Mouse (Mus musculus): ENCODE measurements at regions not wholly inside any gene's neighbourhood (a gene's known extent, or its start where the extent isn't known, plus 50 kb on each side); places are given as distances from the start of the nearest gene placed in this dataset.

DNA sequence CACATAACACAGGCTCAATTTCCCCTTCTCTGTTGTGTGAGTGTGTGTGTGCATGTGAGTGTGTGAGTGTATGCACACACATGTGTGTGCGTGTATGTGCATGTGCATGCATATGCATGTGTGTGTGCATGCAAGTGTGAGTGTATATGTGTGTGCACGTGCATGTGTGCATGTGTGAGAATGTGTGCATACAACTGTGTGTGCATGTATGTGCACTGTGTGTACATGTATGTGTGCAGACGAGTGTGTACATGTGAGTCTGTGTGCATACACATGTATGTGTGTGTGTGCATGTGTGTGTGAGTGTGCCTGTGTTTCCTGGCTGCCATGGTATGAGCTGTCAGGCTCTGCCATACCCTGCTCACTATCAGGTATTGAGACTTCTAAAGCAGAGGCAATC, 91.3 kb upstream of the A230072I06Rik start:
- no peaks in the 10 kb centered on the region for H3K79me2 ChIP-seq (ENCODE audit: control insufficient read depth, insufficient read depth, low read length)
- TF ChIP-seq CTCF (IDR thresholded peaks at IDR 0.05; ENCODE audit: low read depth, low read length) = no peak
- no peak for TF ChIP-seq POLR2A (IDR thresholded peaks at IDR 0.05; ENCODE audit: extremely low read depth, insufficient read depth, low read length)
- no peak overlapping the region for H3K9ac ChIP-seq (ENCODE audit: low read depth, low read length)
- no peaks in the 10 kb centered on the region for H3K4me1 ChIP-seq (ENCODE audit: control insufficient read depth, insufficient read depth, low read length)
- H3K4me3 ChIP-seq (ENCODE audit: insufficient read depth, low read depth, low read length) = no peak overlapping the region
- peaks cover 11% of the 10 kb centered on the region for H3K27me3 ChIP-seq (ENCODE audit: control insufficient read depth, insufficient read depth, low read length)
- H3K36me3 ChIP-seq (ENCODE audit: control insufficient read depth, insufficient read depth, low read length) = no peaks in the 10 kb centered on the region
- DNase-seq (ENCODE audit: extremely low read depth, low read depth, low spot score) = no peak
- WGBS = 81% methylated on average over 3 of the region's 3 CpGs
- H3K27ac ChIP-seq (replicated peaks; ENCODE audit: insufficient read depth, low read depth, low read length) = no peak overlapping the region

- no peaks in the 10 kb centered on the region for H3K79me2 ChIP-seq (ENCODE audit: control insufficient read depth, insufficient read depth, low read length)
- peaks cover 11% of the 10 kb centered on the region for H3K27me3 ChIP-seq (ENCODE audit: control insufficient read depth, insufficient read depth, low read length)
- H3K27ac ChIP-seq (replicated peaks; ENCODE audit: insufficient read depth, low read depth, low read length) = no peak overlapping the region
- no peak overlapping the region for H3K4me3 ChIP-seq (ENCODE audit: insufficient read depth, low read depth, low read length)
- H3K36me3 ChIP-seq (ENCODE audit: control insufficient read depth, insufficient read depth, low read length) = no peaks in the 10 kb centered on the region
- TF ChIP-seq POLR2A (IDR thresholded peaks at IDR 0.05; ENCODE audit: extremely low read depth, insufficient read depth, low read length) = no peak
- no peak for TF ChIP-seq CTCF (IDR thresholded peaks at IDR 0.05; ENCODE audit: low read depth, low read length)
- no peak for DNase-seq (ENCODE audit: extremely low read depth, low read depth, low spot score)
- H3K4me1 ChIP-seq (ENCODE audit: control insufficient read depth, insufficient read depth, low read length) = no peaks in the 10 kb centered on the region
- H3K9ac ChIP-seq (ENCODE audit: low read depth, low read length) = no peak overlapping the region
- WGBS = 84% methylated on average over 5 of the region's 5 CpGs
These were observed 90.2 kb upstream of the A230072I06Rik start for GRCm38 (mm10) chr8:12188451-12188850.

GRCm38 (mm10) chr8:12188960-12189359, 89.7 kb upstream of the A230072I06Rik start:
- no peaks in the 10 kb centered on the region for H3K36me3 ChIP-seq (ENCODE audit: control insufficient read depth, insufficient read depth, low read length)
- no peak overlapping the region for H3K9ac ChIP-seq (ENCODE audit: low read depth, low read length)
- TF ChIP-seq CTCF (IDR thresholded peaks at IDR 0.05; ENCODE audit: low read depth, low read length) = no peak
- no peak for TF ChIP-seq POLR2A (IDR thresholded peaks at IDR 0.05; ENCODE audit: extremely low read depth, insufficient read depth, low read length)
- H3K79me2 ChIP-seq (ENCODE audit: control insufficient read depth, insufficient read depth, low read length) = no peaks in the 10 kb centered on the region
- peaks cover 11% of the 10 kb centered on the region for H3K27me3 ChIP-seq (ENCODE audit: control insufficient read depth, insufficient read depth, low read length)
- no peak overlapping the region for H3K27ac ChIP-seq (replicated peaks; ENCODE audit: insufficient read depth, low read depth, low read length)
- WGBS = 74% methylated on average over 4 of the region's 4 CpGs
- no peaks in the 10 kb centered on the region for H3K4me1 ChIP-seq (ENCODE audit: control insufficient read depth, insufficient read depth, low read length)
- H3K4me3 ChIP-seq (ENCODE audit: insufficient read depth, low read depth, low read length) = no peak overlapping the region
- DNase-seq (ENCODE audit: extremely low read depth, low read depth, low spot score) = no peak

DNA sequence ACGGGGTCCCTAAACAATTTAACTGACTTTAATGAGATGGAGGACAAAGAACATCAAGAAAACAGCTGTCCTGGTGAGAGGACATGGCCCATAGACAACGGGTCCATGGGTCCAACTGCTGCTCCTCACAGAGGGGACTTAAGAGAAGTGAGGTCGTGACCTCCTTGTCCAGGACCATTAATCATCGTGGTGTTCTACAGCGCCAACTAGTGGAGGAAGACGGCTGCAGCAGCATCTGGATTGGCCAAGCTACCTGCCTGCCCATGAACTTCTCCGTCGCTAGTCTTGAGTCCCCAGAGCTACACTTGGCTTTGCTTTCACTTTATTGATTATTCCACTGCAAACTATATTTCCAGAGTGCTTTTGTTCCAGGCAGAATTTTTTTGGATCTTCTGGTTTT, 86.6 kb upstream of the A230072I06Rik start:
- no peaks in the 10 kb centered on the region for H3K36me3 ChIP-seq (ENCODE audit: control insufficient read depth, insufficient read depth, low read length)
- no peak overlapping the region for H3K9ac ChIP-seq (ENCODE audit: low read depth, low read length)
- no peaks in the 10 kb centered on the region for H3K4me1 ChIP-seq (ENCODE audit: control insufficient read depth, insufficient read depth, low read length)
- H3K4me3 ChIP-seq (ENCODE audit: insufficient read depth, low read depth, low read length) = no peak overlapping the region
- TF ChIP-seq POLR2A (IDR thresholded peaks at IDR 0.05; ENCODE audit: extremely low read depth, insufficient read depth, low read length) (no peak), CTCF (IDR thresholded peaks at IDR 0.05; ENCODE audit: low read depth, low read length) (peak; percentile 73)
- peak; percentile 10 for DNase-seq (ENCODE audit: extremely low read depth, low read depth, low spot score)
- no peaks in the 10 kb centered on the region for H3K79me2 ChIP-seq (ENCODE audit: control insufficient read depth, insufficient read depth, low read length)
- WGBS = 30% methylated on average over 8 of the region's 8 CpGs
- peaks cover 9% of the 10 kb centered on the region for H3K27me3 ChIP-seq (ENCODE audit: control insufficient read depth, insufficient read depth, low read length)
- no peak overlapping the region for H3K27ac ChIP-seq (replicated peaks; ENCODE audit: insufficient read depth, low read depth, low read length)

- no peak overlapping the region for H3K9ac ChIP-seq (ENCODE audit: low read depth, low read length)
- no peak for DNase-seq (ENCODE audit: extremely low read depth, low read depth, low spot score)
- WGBS = 73% methylated on average over 1 of the region's 1 CpGs
- H3K4me3 ChIP-seq (ENCODE audit: insufficient read depth, low read depth, low read length) = no peak overlapping the region
- no peak overlapping the region for H3K27ac ChIP-seq (replicated peaks; ENCODE audit: insufficient read depth, low read depth, low read length)
- no peaks in the 10 kb centered on the region for H3K4me1 ChIP-seq (ENCODE audit: control insufficient read depth, insufficient read depth, low read length)
- peaks cover 4% of the 10 kb centered on the region; the same call in 1 of the 2 replicates for H3K27me3 ChIP-seq (ENCODE audit: control insufficient read depth, insufficient read depth, low read length)
- no peaks in the 10 kb centered on the region for H3K79me2 ChIP-seq (ENCODE audit: control insufficient read depth, insufficient read depth, low read length)
- no peaks in the 10 kb centered on the region for H3K36me3 ChIP-seq (ENCODE audit: control insufficient read depth, insufficient read depth, low read length)
- TF ChIP-seq POLR2A (IDR thresholded peaks at IDR 0.05; ENCODE audit: extremely low read depth, insufficient read depth, low read length) (no peak), CTCF (IDR thresholded peaks at IDR 0.05; ENCODE audit: low read depth, low read length) (no peak)
These were observed 72.7 kb upstream of the A230072I06Rik start for GRCm38 (mm10) chr8:12205909-12206308.

DNA sequence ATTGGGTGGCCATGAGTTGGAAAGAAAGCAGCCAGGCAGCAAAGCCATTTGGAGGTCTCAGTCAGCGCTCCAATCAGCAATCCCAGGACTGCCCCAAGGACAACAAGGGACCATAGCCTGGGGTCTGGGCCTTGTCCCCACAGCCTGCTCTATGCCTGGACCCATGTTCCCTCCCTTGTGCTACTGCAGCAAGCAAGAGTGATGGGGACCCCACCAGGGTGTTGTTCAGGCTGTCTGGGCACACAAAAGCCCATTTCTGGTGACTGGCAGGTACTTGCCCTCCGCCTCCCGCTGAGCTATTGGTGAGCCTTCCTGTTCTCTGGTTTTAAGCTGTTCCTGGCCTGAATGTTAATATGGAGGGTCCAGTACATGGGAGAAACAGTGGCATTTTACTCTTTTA, 71.2 kb upstream of the A230072I06Rik start:
- Histone ChIP-seq H3K4me1 (ENCODE audit: control insufficient read depth, insufficient read depth, low read length) (no peaks in the 10 kb centered on the region), H3K9ac (ENCODE audit: low read depth, low read length) (no peak overlapping the region), H3K4me3 (ENCODE audit: insufficient read depth, low read depth, low read length) (no peak overlapping the region), H3K27ac (replicated peaks; ENCODE audit: insufficient read depth, low read depth, low read length) (no peak overlapping the region), H3K79me2 (ENCODE audit: control insufficient read depth, insufficient read depth, low read length) (no peaks in the 10 kb centered on the region), H3K36me3 (ENCODE audit: control insufficient read depth, insufficient read depth, low read length) (no peaks in the 10 kb centered on the region), H3K27me3 (ENCODE audit: control insufficient read depth, insufficient read depth, low read length) (no peaks in the 10 kb centered on the region; the same call in 1 of the 2 replicates)
- DNase-seq (ENCODE audit: extremely low read depth, low read depth, low spot score) = no peak
- TF ChIP-seq POLR2A (IDR thresholded peaks at IDR 0.05; ENCODE audit: extremely low read depth, insufficient read depth, low read length) (no peak), CTCF (IDR thresholded peaks at IDR 0.05; ENCODE audit: low read depth, low read length) (no peak)
- WGBS = 94% methylated on average over 3 of the region's 3 CpGs
